ENCODE assay signal across 10 mouse cellular contexts in genomic region chr13:25083144-25083572, GRCm38 (mm10). TPM values are rescaled to one million over a fixed set of nuclear protein-coding genes. Genes with fewer than 3 reads are reported as not detected.
A peak's percentile ranks its signal among the peaks of the same experiment; 100 is the strongest.
DNase-seq lines count a peak whose midpoint lies in the region; ATAC-seq and TF ChIP-seq lines count a peak whose summit lies in the region.
"Had no signal": no experiment of that assay in that cellular context is flagged by ENCODE, and none has a peak within 500 bp of the region (broad histone marks: within the 10 kb centered on the region; RNA-seq: fewer than 3 reads in every experiment).

No protein-coding gene starts in this region.

- H3K9me3 ChIP-seq in heart, embryonic 12.5 days (replicated peaks), result no peaks in the 10 kb centered on the region
- H3K9me3 ChIP-seq in hindbrain, postnatal 0 days (ENCODE audit: low read length), result no peaks in the 10 kb centered on the region
- no peaks in the 10 kb centered on the region for H3K9me3 ChIP-seq in liver, embryonic 14.5 days (ENCODE audit: control insufficient read depth, low read length)

- H3K4me3 ChIP-seq in heart, embryonic 12.5 days, result peak overlapping the region; percentile 20; the same call in 1 of the 2 replicates
- H3K4me3 ChIP-seq in heart, adult 2 months, result no peak overlapping the region
- no peak overlapping the region for H3K4me3 ChIP-seq in hindbrain, postnatal 0 days (ENCODE audit: low read length)
- no peak overlapping the region for H3K4me3 ChIP-seq in liver, embryonic 14.5 days (ENCODE audit: insufficient read depth in 1 of 2, low read depth in 2 of 2, low read length in 2 of 2)
- H3K4me3 ChIP-seq: left cerebral cortex, adult 2 months had no signal

- peaks cover 19% of the 10 kb centered on the region; the same call in 1 of the 2 replicates for H3K4me1 ChIP-seq in heart, embryonic 12.5 days (replicated peaks)
- no peaks in the 10 kb centered on the region for H3K4me1 ChIP-seq in heart, adult 2 months (ENCODE audit: control insufficient read depth, insufficient read depth, low read length)
- H3K4me1 ChIP-seq in hindbrain, postnatal 0 days (ENCODE audit: insufficient read depth, low read length), result no peaks in the 10 kb centered on the region
- H3K4me1 ChIP-seq in liver, embryonic 14.5 days (replicated peaks; ENCODE audit: control insufficient read depth in 2 of 2, insufficient read depth in 2 of 2, low read length in 1 of 2), result peaks cover 0 to 8% of the 10 kb centered on the region in 2 experiments; a peak in 1 of 4 replicates

- no peak for TF ChIP-seq CTCF in heart, adult 2 months (IDR thresholded peaks at IDR 0.05)
- TF ChIP-seq CTCF in hindbrain, postnatal 0 days (IDR thresholded peaks at IDR 0.05; ENCODE audit: low read depth), result no peak
- no peak for TF ChIP-seq CTCF in liver, embryonic 14.5 days (IDR thresholded peaks at IDR 0.05; ENCODE audit: low read depth)

- WGBS in heart, embryonic 12.5 days, result 5% methylated on average over 15 of the region's 15 CpGs
- WGBS in heart, adult 2 months, result 9% methylated on average over 15 of the region's 15 CpGs
- WGBS in hindbrain, postnatal 0 days, result 27% methylated on average over 15 of the region's 15 CpGs
- 11% methylated on average over 15 of the region's 15 CpGs for WGBS in liver, embryonic 14.5 days (ENCODE audit: insufficient replicate concordance)

- TF ChIP-seq EP300 in heart, adult 2 months (IDR thresholded peaks at IDR 0.05; ENCODE audit: insufficient read depth, low read depth, low read length), result no peak
- TF ChIP-seq EP300 in liver, embryonic 14.5 days (IDR thresholded peaks at IDR 0.05; ENCODE audit: low read depth), result no peak

- no peak overlapping the region for H3K27ac ChIP-seq in heart, embryonic 12.5 days (ENCODE audit: poor library complexity, severe bottlenecking)
- H3K27ac ChIP-seq in heart, adult 2 months, result no peak overlapping the region
- no peak overlapping the region for H3K27ac ChIP-seq in hindbrain, postnatal 0 days
- no peak overlapping the region for H3K27ac ChIP-seq in liver, embryonic 14.5 days
- H3K27ac ChIP-seq: left cerebral cortex, adult 2 months had no signal

- intact Hi-C loops in heart, adult 2 months (cut with DNase I), result no loop called here

- peak overlapping the region; percentile 5; the same call in 1 of the 2 replicates for H3K9ac ChIP-seq in heart, embryonic 12.5 days
- no peak overlapping the region for H3K9ac ChIP-seq in heart, adult 2 months (ENCODE audit: low read depth, low read length)
- H3K9ac ChIP-seq in hindbrain, postnatal 0 days (replicated peaks; ENCODE audit: low read length), result no peak overlapping the region
- H3K9ac ChIP-seq in liver, embryonic 14.5 days (replicated peaks), result no peak overlapping the region

- peak overlapping the region; percentile 63 for H3K4me2 ChIP-seq in heart, embryonic 12.5 days
- H3K4me2 ChIP-seq in hindbrain, postnatal 0 days (ENCODE audit: low read depth, low read length), result peak overlapping the region; percentile 27; the same call in 1 of the 2 replicates
- H3K4me2 ChIP-seq in liver, embryonic 14.5 days (ENCODE audit: low read depth), result peak overlapping the region; percentile 0; the same call in 1 of the 2 replicates

- no peaks in the 10 kb centered on the region for H3K27me3 ChIP-seq in heart, embryonic 12.5 days (replicated peaks)
- no peaks in the 10 kb centered on the region for H3K27me3 ChIP-seq in heart, adult 2 months (ENCODE audit: control insufficient read depth, insufficient read depth, low read length)
- H3K27me3 ChIP-seq in hindbrain, postnatal 0 days (ENCODE audit: insufficient read depth, low read length), result no peaks in the 10 kb centered on the region
- H3K27me3 ChIP-seq in liver, embryonic 14.5 days (ENCODE audit: control insufficient read depth, insufficient read depth, low read length), result no peaks in the 10 kb centered on the region

- H3K79me2 ChIP-seq in heart, adult 2 months (replicated peaks; ENCODE audit: control insufficient read depth, insufficient read depth, low read length), result no peaks in the 10 kb centered on the region

- ATAC-seq in heart, embryonic 12.5 days (ENCODE audit: insufficient number of reproducible peaks, low FRiP score), result no peak
- no peak; the same call in 1 of the 2 replicates for ATAC-seq in hindbrain, postnatal 0 days
- ATAC-seq in liver, embryonic 14.5 days (ENCODE audit: insufficient read depth), result no peak
- no peak for ATAC-seq in cerebellum, adult (ENCODE audit: insufficient number of reproducible peaks, low FRiP score, low TSS enrichment)

- H3K36me3 ChIP-seq in heart, embryonic 12.5 days, result no peaks in the 10 kb centered on the region
- H3K36me3 ChIP-seq in heart, adult 2 months (ENCODE audit: control insufficient read depth, insufficient read depth, low read length), result no peaks in the 10 kb centered on the region
- H3K36me3 ChIP-seq in hindbrain, postnatal 0 days (ENCODE audit: insufficient read depth, low read length), result no peaks in the 10 kb centered on the region
- no peaks in the 10 kb centered on the region for H3K36me3 ChIP-seq in liver, embryonic 14.5 days (replicated peaks; ENCODE audit: control insufficient read depth, insufficient read depth, low read depth)

- no peak for DNase-seq in heart, adult 2 months
- DNase-seq in embryo, embryonic 10 days (ENCODE audit: low spot score), result peak; percentile 79
- DNase-seq in hindbrain, postnatal 0 days (ENCODE audit: low spot score), result peak; percentile 17
- no peak for DNase-seq in liver, embryonic 14.5 days (ENCODE audit: low read depth in 3 of 3, low spot score in 3 of 3)
- DNase-seq in spleen, postnatal 4 days (ENCODE audit: low spot score in 2 of 2), result no peak
- no peak for DNase-seq in spleen, postnatal 14 days (ENCODE audit: low spot score in 2 of 2)
- DNase-seq: cerebellum, adult 9-10 months had no signal

- TF ChIP-seq POLR2A in heart, adult 2 months (IDR thresholded peaks at IDR 0.05; ENCODE audit: insufficient read depth, low read depth, low read length), result no peak

RNA-seq across cellular contexts. Expression of gene Dcdc2a, which starts 27.4 kb away (rescaled TPM):
- 1.0 and 1.4 TPM in 2 replicates for polyA plus RNA-seq in heart, embryonic 12.5 days (2016; fragmentation: Nextera tagmentation; extraction: Ambion mirVana)
- not detected for total RNA-seq in heart, adult 2 months (2021)
- 0.12 TPM in 1 of 2 replicates, not detected in the other for polyA plus RNA-seq in heart, adult 2 months (2012; rRNA removed)
- total RNA-seq in hindbrain, postnatal 0 days (2014; rRNA removed), result 1.6 and 2.0 TPM in 2 replicates
- polyA plus RNA-seq in hindbrain, postnatal 0 days (2015; fragmentation: Nextera tagmentation; extraction: Ambion mirVana), result 6.0 and 6.4 TPM in 2 replicates
- polyA plus RNA-seq in liver, embryonic 14.5 days (2012; rRNA removed), result 0.03 and 0.08 TPM in 2 replicates
- polyA plus RNA-seq in liver, embryonic 14.5 days (2014; fragmentation: Nextera tagmentation; extraction: Ambion mirVana), result 0.27 TPM in 1 of 2 replicates, not detected in the other

Comparison
In these comparisons a context has a peak if more than half of its experiments do, and no peak if none do; other contexts are left out.
1. H3K4me2 ChIP-seq: peak in every context shown above with its lines; median percentile 63 in heart, embryonic 12.5 days; 27 in hindbrain, postnatal 0 days; 0 in liver, embryonic 14.5 days.
2. DNase-seq: peak in embryo, embryonic 10 days (single experiment) and hindbrain, postnatal 0 days (single experiment); none in heart, adult 2 months (0 of 2), liver, embryonic 14.5 days (0 of 3), spleen, postnatal 4 days (0 of 2) and spleen, postnatal 14 days (0 of 2).